Mouse (Mus musculus): ENCODE data around the gene Lrrc56.

DNA sequence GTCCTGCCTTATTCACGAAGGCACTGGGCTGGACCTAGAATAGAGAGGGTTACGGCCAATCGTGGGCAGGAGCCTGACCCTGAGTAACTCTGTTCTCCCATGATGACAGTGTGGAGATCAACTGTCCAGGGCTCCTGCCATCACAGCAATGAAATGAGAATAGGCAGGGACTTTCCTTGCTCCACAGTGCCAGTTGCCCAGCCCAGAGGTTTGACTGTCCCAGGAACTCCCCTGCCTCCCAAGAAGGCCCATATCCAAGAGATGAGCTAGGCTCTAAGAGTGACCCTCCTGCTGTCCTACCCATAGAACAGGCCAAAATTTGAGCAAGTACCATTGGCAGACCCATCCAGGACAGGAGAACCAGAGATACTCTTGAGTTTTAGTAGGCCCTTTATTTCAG, 5.2 kb upstream of the Lrrc56 start:
- no peak for TF ChIP-seq CTCF (IDR thresholded peaks at IDR 0.05; ENCODE audit: control insufficient read depth, insufficient read depth, insufficient read length)
- TF ChIP-seq MYOD1 (IDR thresholded peaks at IDR 0.05; ENCODE audit: control insufficient read depth, insufficient read length, low read depth) = no peak
- no peak for TF ChIP-seq CEBPB (IDR thresholded peaks at IDR 0.05; ENCODE audit: low read depth)
- no peak for TF ChIP-seq USF1 (IDR thresholded peaks at IDR 0.05; ENCODE audit: low read depth)
- no peak for TF ChIP-seq MAX (IDR thresholded peaks at IDR 0.05)
- TF ChIP-seq FOSL1 (IDR thresholded peaks at IDR 0.05; ENCODE audit: insufficient read depth, low read length, poor library complexity, severe bottlenecking) = no peak
